Mouse (Mus musculus): ENCODE data around the gene Bet1. TPM values are rescaled to one million over a fixed set of nuclear protein-coding genes. Genes with fewer than 3 reads are reported as not detected.

Bet1 gene
- polyA plus RNA-seq, 1 experiment from 2014 or later, result 34.0 TPM

DNA sequence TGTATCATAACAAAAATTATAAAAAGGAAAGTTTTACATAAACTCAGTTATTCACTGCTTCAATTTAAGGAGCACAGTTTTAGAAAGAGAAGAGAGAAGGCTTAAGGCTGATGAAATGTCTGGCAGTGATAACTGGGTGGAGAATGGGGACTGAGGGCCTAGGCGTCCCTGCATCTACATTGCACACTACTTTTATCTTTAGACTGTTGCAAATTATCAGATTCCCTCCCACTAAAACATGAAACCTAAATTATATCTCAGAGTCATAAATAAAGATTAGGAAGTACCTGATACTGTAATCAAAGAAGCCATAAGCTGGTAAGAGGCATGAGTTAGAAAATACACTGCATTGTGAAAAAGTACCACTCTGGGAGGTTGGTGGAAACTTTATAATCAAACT is 45.0 kb downstream of the Bet1 start:
- no peak overlapping the region for H3K9ac ChIP-seq
- H3K4me3 ChIP-seq (replicated peaks; ENCODE audit: low read length), result no peak overlapping the region
- H3K9me3 ChIP-seq (ENCODE audit: control insufficient read depth, low read length), result no peaks in the 10 kb centered on the region
- H3K4me2 ChIP-seq (replicated peaks), result no peak overlapping the region
- H3K4me1 ChIP-seq (replicated peaks; ENCODE audit: control insufficient read depth, insufficient read depth, low read length), result no peaks in the 10 kb centered on the region
- no peak overlapping the region for H3K27ac ChIP-seq
- no peak for DNase-seq (ENCODE audit: low spot score)
- no peaks in the 10 kb centered on the region for H3K27me3 ChIP-seq (ENCODE audit: control insufficient read depth, insufficient read depth, low read length)
- H3K36me3 ChIP-seq (replicated peaks; ENCODE audit: control insufficient read depth, insufficient read depth), result no peaks in the 10 kb centered on the region
- WGBS, result 80% methylated on average over 1 of the region's 1 CpGs
- ATAC-seq (ENCODE audit: low FRiP score), result no peak

DNA sequence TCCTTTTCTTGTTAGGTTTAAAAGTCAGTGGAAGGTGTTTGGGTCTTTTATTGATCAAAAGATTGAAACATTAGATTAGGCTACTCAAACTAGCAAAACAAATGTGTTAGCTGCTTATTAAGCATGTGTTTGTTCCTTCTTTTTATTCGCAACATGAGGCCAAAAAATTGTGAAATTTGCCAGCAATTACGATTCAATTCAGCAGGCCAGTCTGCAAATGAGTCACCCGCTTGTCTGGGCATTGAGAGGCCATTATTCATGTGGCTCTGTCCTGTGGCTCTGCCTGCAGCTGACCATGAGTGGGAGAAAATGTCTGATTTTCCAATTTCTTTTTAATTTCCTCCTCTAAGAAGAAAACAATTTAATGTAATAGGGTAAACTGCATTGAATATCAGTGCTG is 55.8 kb downstream of the Bet1 start:
- no peak for DNase-seq (ENCODE audit: low spot score)
- Histone ChIP-seq H3K9ac (no peak overlapping the region), H3K4me3 (replicated peaks; ENCODE audit: low read length) (no peak overlapping the region), H3K27me3 (ENCODE audit: control insufficient read depth, insufficient read depth, low read length) (no peaks in the 10 kb centered on the region), H3K4me1 (replicated peaks; ENCODE audit: control insufficient read depth, insufficient read depth, low read length) (no peaks in the 10 kb centered on the region), H3K36me3 (replicated peaks; ENCODE audit: control insufficient read depth, insufficient read depth) (no peaks in the 10 kb centered on the region), H3K4me2 (replicated peaks) (no peak overlapping the region), H3K27ac (no peak overlapping the region), H3K9me3 (ENCODE audit: control insufficient read depth, low read length) (no peaks in the 10 kb centered on the region)
- ATAC-seq (ENCODE audit: low FRiP score), result no peak
- WGBS, result 73% methylated on average over 3 of the region's 3 CpGs

Other genes with a start within 250 kb of the Bet1 start
- gene Tfpi2, start 98.1 kb downstream of the Bet1 start, polyA plus RNA-seq (2014; fragmentation: Nextera tagmentation; extraction: Ambion mirVana), result 0.62 and 0.69 TPM in 2 replicates
- gene Gngt1, start 93.2 kb downstream of the Bet1 start, polyA plus RNA-seq (2014; fragmentation: Nextera tagmentation; extraction: Ambion mirVana), result not detected in 2 replicates
- gene Gng11, start 83.1 kb downstream of the Bet1 start, polyA plus RNA-seq (2014; fragmentation: Nextera tagmentation; extraction: Ambion mirVana), result 25.9 and 34.0 TPM in 2 replicates

All from hindbrain, embryonic 14.5 days (tissue).